Mouse (Mus musculus): ENCODE results near the gene Olfr1393.

- no peak for TF ChIP-seq CHD2 (IDR thresholded peaks at IDR 0.05; ENCODE audit: low read depth, low read length)
- no peak for TF ChIP-seq MAFK (IDR thresholded peaks at IDR 0.05; ENCODE audit: insufficient read depth, low read depth, low read length)
Measured at GRCm38 (mm10) chr11:49292777-49293176, 14.7 kb downstream of the Olfr1393 start.
